Mouse (Mus musculus) midbrain, embryonic 15.5 days (tissue): ENCODE results near the gene Cyp24a1. TPM values are rescaled to one million over a fixed set of nuclear protein-coding genes. Genes with fewer than 3 reads are reported as not detected.

Experiments used
- ATAC-seq: fragments of 200-750 bp; cut with Nextera tagmentation; replicated peaks from 2 replicates; pipeline ENCODE4 v1.8.0; 2017; ENCODE audit warnings: moderate TSS enrichment
- H3K27ac ChIP-seq: fragments of 300-500 bp; sonication (generic); 2 replicates; pipeline ENCODE4 v1.5.1; 2015; ENCODE audit warnings: mild to moderate bottlenecking, inconsistent platforms
- H3K27me3 ChIP-seq: fragments of 300-500 bp; sonication (generic); replicated peaks from 2 replicates; pipeline ENCODE4 v1.6.1; 2015; ENCODE audit warnings: inconsistent platforms
- H3K36me3 ChIP-seq: fragments of 300-500 bp; sonication (generic); replicated peaks from 2 replicates; pipeline ENCODE4 v1.6.1; 2015; ENCODE audit warnings: inconsistent platforms
- H3K4me1 ChIP-seq: fragments of 300-500 bp; sonication (generic); 2 replicates; pipeline ENCODE4 v1.6.1; 2015; ENCODE audit warnings: inconsistent platforms
- H3K4me2 ChIP-seq: fragments of 300-500 bp; sonication (generic); 2 replicates; pipeline ENCODE4 v1.6.1; 2015; ENCODE audit warnings: inconsistent platforms, mild to moderate bottlenecking, moderate library complexity
- H3K4me3 ChIP-seq: fragments of 300-500 bp; sonication (generic); 2 replicates; pipeline ENCODE4 v1.5.1; 2015; ENCODE audit warnings: mild to moderate bottlenecking, inconsistent platforms
- H3K9ac ChIP-seq: fragments of 300-500 bp; sonication (generic); 2 replicates; pipeline ENCODE4 v1.6.1; 2015; ENCODE audit warnings: mild to moderate bottlenecking, inconsistent platforms
- H3K9me3 ChIP-seq: fragments of 300-500 bp; sonication (generic); 2 replicates; pipeline ENCODE4 v1.6.1; 2016; ENCODE audit warnings: inconsistent platforms
- WGBS: fragments of 180-500 bp; shearing (Covaris S2); methylation state at CpG from one replicate; pipeline ENCODE4 v1.1.7; 2015; ENCODE audit warnings: mixed read lengths; 5-methylcytosine and 5-hydroxymethylcytosine counted together
- polyA plus RNA-seq: library from polyadenylated mRNA; unstranded; fragments of >200 nt; fragmentation: Nextera tagmentation; extraction: Ambion mirVana; gene quantifications from 2 replicates; pipeline ENCODE4 v1.2.1, GENCODE M21; 2015

The Cyp24a1 gene
- polyA plus RNA-seq, 1 experiment from 2014 or later: 0.09 TPM

DNA sequence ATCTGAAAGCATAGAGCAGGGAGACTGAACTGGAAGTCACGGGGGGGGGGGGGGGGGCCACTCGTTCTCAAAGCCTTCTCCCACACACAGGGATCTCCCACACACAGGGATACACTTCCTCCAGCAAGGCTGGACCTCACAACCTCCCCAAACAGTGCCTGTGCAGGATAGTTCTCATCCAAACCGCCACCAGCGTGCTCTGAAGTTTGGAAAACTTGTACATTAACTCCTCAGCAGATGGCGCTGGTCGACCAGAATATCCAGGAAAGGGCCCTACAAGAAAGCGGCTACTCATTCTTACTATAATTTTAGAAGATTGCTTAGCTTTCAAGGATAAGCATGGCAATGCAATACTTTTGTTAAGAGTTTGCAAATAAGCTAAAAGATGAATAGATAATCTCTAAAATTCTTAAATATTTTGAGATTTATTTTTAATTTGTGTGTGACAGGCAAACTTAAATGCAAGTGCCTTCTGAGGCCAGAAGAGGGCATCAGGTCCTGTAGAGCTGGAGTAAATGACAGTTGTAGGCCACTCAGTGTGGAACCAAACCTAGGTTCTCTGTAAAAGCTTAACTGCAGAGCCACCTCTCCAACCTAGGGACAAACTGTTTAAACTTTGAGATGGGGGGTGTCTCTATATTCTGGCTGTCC lies 23.5 kb upstream of the Cyp24a1 start:
- no peak overlapping the region for H3K9ac ChIP-seq
- no peaks in the 10 kb centered on the region for H3K4me1 ChIP-seq
- no peaks in the 10 kb centered on the region for H3K9me3 ChIP-seq
- H3K4me2 ChIP-seq: no peak overlapping the region
- H3K27ac ChIP-seq: no peak overlapping the region
- peak; percentile 76 for ATAC-seq
- H3K4me3 ChIP-seq: no peak overlapping the region
- no peaks in the 10 kb centered on the region for H3K27me3 ChIP-seq
- peaks cover 19% of the 10 kb centered on the region; the same call in 1 of the 2 replicates for H3K36me3 ChIP-seq
- 12% methylated on average over 7 of the region's 7 CpGs for WGBS

DNA sequence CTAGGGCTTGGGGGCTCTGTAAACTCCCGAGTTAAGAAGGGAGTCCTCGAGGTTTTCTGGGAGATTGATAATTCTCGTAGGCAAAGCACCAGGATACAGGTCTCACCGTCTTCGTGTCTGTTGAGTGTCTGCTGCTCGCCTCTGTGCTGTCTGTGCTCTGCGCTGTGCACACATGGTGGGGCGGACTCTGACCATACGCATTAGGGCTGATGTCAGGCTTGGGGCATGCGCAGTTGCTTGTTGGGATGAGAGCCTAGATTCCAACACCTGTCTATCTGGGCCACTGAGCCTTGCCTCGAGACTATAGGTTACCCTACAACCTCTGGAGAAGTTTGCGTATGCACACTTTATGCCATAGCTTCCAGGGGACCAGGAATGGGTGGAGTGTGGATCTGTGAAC lies 16.8 kb upstream of the Cyp24a1 start:
- WGBS: 94% methylated on average over 12 of the region's 12 CpGs
- Histone ChIP-seq H3K4me2 (no peak overlapping the region), H3K27me3 (no peaks in the 10 kb centered on the region), H3K36me3 (peaks cover 10% of the 10 kb centered on the region; the same call in 1 of the 2 replicates), H3K9ac (no peak overlapping the region), H3K9me3 (no peaks in the 10 kb centered on the region), H3K27ac (no peak overlapping the region), H3K4me1 (peaks cover 29% of the 10 kb centered on the region), H3K4me3 (no peak overlapping the region)
- no peak for ATAC-seq

DNA sequence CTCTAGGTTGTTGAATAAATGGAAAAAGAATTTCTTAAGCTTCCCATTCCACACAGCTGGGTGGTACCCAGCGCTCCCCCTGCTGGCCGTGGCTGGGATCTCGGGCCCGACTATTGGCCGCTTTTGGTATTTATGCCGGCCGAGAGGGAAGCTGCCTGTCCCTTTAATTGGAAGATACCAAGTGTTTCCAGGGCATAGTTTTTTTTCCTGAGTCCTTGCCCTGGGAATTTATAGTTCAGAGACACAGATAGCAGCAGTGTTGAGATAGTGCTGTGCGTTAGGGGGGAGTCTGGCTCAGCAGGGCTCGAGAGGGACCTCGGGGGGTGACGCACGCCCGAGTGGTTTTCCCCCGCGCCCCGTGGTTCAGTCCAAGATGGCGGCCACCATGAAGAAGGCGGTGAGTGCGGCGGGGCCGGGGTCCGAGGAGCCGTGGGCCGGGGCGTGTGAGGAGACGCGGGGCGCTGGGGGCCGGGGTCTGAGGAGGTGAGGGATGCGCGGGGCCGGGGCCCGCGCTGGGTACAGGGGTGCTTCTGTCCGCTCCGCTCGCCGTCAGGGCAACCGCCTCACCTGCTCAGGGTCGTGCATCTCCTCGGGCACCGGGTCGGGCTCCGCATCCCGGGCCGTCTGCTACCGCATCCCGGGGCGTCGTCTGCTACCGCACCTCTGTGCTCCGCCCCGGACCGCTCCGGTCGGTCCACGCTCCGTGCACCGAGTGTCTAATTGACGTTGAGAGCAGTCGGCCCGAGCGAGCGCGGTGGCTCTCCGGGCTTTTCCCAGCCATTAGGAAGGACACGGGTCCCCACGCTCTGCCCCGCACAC lies 14.3 kb upstream of the Cyp24a1 start:
- ATAC-seq: peak; percentile 79
- H3K36me3 ChIP-seq: no peaks in the 10 kb centered on the region
- peaks cover 38% of the 10 kb centered on the region for H3K4me1 ChIP-seq
- H3K4me2 ChIP-seq: peak overlapping the region; percentile 79
- under 1% methylated on average over 62 of the region's 69 CpGs for WGBS
- H3K9ac ChIP-seq: peak overlapping the region; percentile 91
- no peaks in the 10 kb centered on the region for H3K9me3 ChIP-seq
- peak overlapping the region; percentile 88 for H3K27ac ChIP-seq
- peak overlapping the region; percentile 97 for H3K4me3 ChIP-seq
- H3K27me3 ChIP-seq: no peaks in the 10 kb centered on the region

- no peaks in the 10 kb centered on the region for H3K36me3 ChIP-seq
- H3K27me3 ChIP-seq: no peaks in the 10 kb centered on the region
- peak overlapping the region; percentile 27; the same call in 1 of the 2 replicates for H3K9ac ChIP-seq
- peak overlapping the region; percentile 24 for H3K4me3 ChIP-seq
- no peaks in the 10 kb centered on the region for H3K9me3 ChIP-seq
- ATAC-seq: no peak
- peaks cover 36% of the 10 kb centered on the region for H3K4me1 ChIP-seq
- 3% methylated on average over 12 of the region's 12 CpGs for WGBS
- H3K4me2 ChIP-seq: peak overlapping the region; percentile 50
- no peak overlapping the region for H3K27ac ChIP-seq
Observed at GRCm38 (mm10) chr2:170508821-170509220, 11.9 kb upstream of the Cyp24a1 start.

DNA sequence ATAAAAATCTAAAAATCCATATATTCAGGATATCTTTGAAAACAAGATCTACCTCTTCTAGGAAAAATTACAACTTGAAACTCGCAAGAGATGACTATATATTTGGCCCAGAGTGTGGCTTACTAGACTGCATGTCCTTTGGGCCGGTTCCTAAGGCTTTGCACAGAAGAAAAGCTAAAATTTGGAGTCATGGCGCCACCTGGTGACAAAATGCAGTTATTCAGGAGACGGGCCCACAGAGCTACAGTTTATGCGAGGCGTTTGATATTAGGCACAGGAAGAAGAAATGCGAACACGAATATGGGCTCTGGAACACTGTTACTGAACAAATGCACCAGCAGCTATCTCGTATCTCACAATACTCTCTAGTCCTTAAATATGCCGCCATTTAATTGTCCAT lies 10.8 kb upstream of the Cyp24a1 start:
- no peak overlapping the region for H3K4me3 ChIP-seq
- WGBS: 7% methylated on average over 10 of the region's 10 CpGs
- ATAC-seq: no peak

DNA sequence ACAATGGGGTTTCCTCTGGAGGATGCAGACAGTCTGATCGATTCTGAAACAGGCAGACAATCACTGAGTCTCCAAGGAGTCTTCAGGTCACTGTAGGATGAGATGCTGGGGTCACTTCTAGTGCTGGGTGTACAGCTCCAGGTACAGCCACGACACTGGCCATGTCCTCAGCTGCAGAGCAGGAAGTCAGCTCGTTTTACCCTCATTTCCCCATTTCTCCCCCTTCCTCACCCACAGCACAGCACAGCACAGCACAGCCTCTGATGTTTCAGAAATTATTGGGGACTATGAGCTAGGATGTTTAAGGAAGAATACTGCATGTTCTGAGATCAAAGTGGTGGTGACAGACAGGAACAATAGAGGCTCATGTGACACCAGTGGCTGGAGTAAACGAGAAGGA lies 7.0 kb upstream of the Cyp24a1 start:
- WGBS: 47% methylated on average over 4 of the region's 4 CpGs
- H3K9me3 ChIP-seq: no peaks in the 10 kb centered on the region
- H3K9ac ChIP-seq: no peak overlapping the region

More for the DNA sequence above, 10.8 kb upstream of the Cyp24a1 start:
- no peaks in the 10 kb centered on the region for H3K9me3 ChIP-seq
- H3K4me1 ChIP-seq: peaks cover 25% of the 10 kb centered on the region
- no peak overlapping the region for H3K4me2 ChIP-seq
- no peaks in the 10 kb centered on the region for H3K27me3 ChIP-seq
- H3K27ac ChIP-seq: no peak overlapping the region
- H3K9ac ChIP-seq: no peak overlapping the region
- H3K36me3 ChIP-seq: no peaks in the 10 kb centered on the region

GRCm38 (mm10) chr2:170503343-170503742 lies 6.4 kb upstream of the Cyp24a1 start:
- no peak overlapping the region for H3K4me2 ChIP-seq
- no peaks in the 10 kb centered on the region for H3K36me3 ChIP-seq
- peaks cover 5% of the 10 kb centered on the region for H3K4me1 ChIP-seq
- H3K9ac ChIP-seq: no peak overlapping the region
- WGBS: 69% methylated on average over 8 of the region's 8 CpGs
- no peak overlapping the region for H3K27ac ChIP-seq
- H3K9me3 ChIP-seq: no peaks in the 10 kb centered on the region
- no peak for ATAC-seq
- no peak overlapping the region for H3K4me3 ChIP-seq
- H3K27me3 ChIP-seq: peaks cover 11% of the 10 kb centered on the region

More for the DNA sequence above, 7.0 kb upstream of the Cyp24a1 start:
- ATAC-seq: no peak
- H3K36me3 ChIP-seq: no peaks in the 10 kb centered on the region
- peaks cover 11% of the 10 kb centered on the region for H3K4me1 ChIP-seq
- no peak overlapping the region for H3K4me2 ChIP-seq
- H3K27ac ChIP-seq: no peak overlapping the region
- H3K27me3 ChIP-seq: peaks cover 4% of the 10 kb centered on the region
- H3K4me3 ChIP-seq: no peak overlapping the region

GRCm38 (mm10) chr2:170498011-170498410 lies 1.1 kb upstream of the Cyp24a1 start:
- peaks cover 57% of the 10 kb centered on the region for H3K27me3 ChIP-seq

DNA sequence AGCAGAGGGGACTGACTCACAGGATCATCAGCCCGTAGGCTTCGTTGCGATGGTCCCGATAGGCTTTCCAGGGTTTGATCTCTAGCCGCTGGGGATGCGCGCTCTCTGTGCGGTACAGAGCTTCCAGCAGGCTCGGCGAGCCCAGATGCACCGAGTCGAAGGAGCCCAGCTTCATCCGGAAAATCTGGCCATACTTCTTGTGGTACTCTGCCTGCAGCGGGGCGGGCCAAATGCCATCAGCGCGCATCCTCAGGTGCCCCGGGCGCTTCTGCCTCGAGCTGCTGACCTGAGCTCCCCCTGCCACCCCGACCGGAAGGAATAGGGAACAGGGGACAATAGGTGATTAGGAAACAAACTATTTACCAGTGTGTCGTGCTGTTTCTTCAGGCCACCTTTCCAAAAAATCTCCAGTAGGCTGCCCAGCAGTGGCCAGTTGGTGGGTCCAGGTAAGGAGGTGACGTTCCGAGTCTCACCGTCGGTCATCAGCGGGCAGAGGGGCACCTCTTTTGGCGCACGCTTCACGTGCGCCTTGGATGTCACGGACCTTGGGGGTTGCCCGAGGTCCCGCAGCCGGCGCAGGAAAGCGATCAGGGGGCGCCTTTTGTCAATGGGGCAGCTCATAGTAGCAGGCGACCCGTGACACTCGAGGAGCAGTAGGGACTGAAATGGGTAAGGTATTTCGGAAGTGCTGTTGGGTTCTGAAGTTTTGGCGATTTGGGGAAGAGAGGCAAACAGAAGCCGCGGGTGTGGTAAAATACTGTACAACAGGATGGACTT lies 603 bp downstream of the Cyp24a1 start, which contains the start of gene Pfdn4:
Gene Pfdn4, plus strand, starts transcription at position 275 of the 777 bp plus-strand sequence.
- Histone ChIP-seq H3K9me3 (no peaks in the 10 kb centered on the region), H3K9ac (0 out of 2 replicates have a peak within 1 kb of the TSS, but pooled peaks have one; percentile 2), H3K27me3 (peaks cover 62% of the 10 kb centered on the region), H3K36me3 (no peaks in the 10 kb centered on the region), H3K4me1 (peaks cover 22% of the 10 kb centered on the region), H3K4me3 (peak within 1 kb of the TSS; percentile 25), H3K27ac (no peak within 1 kb of the TSS), H3K4me2 (peak within 1 kb of the TSS; percentile 48)
- 1% methylated on average over 46 of the region's 46 CpGs for WGBS
- no peak for ATAC-seq

More at GRCm38 (mm10) chr2:170498011-170498410, 1.1 kb upstream of the Cyp24a1 start:
- Histone ChIP-seq H3K4me3 (no peak overlapping the region), H3K9ac (no peak overlapping the region), H3K9me3 (no peaks in the 10 kb centered on the region), H3K36me3 (no peaks in the 10 kb centered on the region), H3K4me2 (no peak overlapping the region), H3K27ac (no peak overlapping the region), H3K4me1 (peaks cover 22% of the 10 kb centered on the region)
- ATAC-seq: no peak
- 27% methylated on average over 8 of the region's 8 CpGs for WGBS

DNA sequence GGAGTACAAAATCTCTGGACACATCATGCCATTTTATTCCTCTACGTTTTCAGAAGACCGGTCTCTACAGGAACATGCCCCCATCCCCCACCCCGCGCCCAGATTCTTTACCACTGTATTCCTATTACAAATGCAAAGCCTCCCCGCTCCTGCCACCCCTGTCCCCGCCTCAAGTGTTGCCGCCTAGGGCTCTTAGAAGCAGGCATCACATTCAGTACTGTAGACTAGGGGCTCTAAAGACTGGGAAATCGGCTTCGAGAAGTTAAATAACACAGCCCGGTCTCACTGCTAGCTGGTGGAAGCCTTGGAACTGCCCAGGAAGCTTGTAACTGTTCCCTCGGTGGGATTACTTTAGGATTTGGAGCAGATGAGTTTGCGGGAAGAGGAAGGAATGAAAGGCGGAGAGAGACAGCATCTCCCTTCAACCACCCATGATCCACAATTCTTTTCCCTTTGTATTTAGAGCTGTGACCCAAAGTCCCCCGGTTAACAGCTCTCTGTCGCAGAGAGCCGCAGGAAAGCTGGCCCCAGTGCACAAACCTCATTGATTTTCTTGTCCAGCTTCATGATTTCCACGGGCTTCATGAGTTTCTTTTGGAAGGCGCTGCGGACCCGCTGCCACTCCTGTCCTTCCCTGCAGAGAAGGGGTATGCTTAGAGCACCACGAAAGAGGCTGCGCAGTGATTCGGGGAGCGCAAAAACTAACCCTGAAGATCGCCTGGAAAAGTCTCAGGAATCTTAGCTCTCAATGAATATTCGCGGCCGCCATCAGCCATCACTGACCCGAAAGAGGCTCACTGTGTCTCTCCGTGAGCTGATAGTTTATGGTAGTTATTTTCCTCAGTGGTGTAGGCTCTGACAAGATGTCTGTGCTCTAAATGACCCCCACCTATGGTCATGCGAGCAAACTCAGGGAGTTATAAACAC lies 1.9 kb downstream of the Cyp24a1 start:
- no peaks in the 10 kb centered on the region for H3K9me3 ChIP-seq
- no peak for ATAC-seq
- H3K4me2 ChIP-seq: no peak overlapping the region; the same call in 1 of the 2 replicates
- H3K27ac ChIP-seq: no peak overlapping the region
- H3K4me1 ChIP-seq: peaks cover 22% of the 10 kb centered on the region
- 0 out of 2 replicates have a peak overlapping the region, but pooled peaks have one; percentile 1 for H3K4me3 ChIP-seq
- no peaks in the 10 kb centered on the region for H3K36me3 ChIP-seq
- H3K9ac ChIP-seq: no peak overlapping the region
- WGBS: 8% methylated on average over 31 of the region's 31 CpGs
- peaks cover 62% of the 10 kb centered on the region for H3K27me3 ChIP-seq

- 0 out of 2 replicates have a peak overlapping the region, but pooled peaks have one; percentile 12 for H3K4me2 ChIP-seq
- WGBS: 45% methylated on average over 26 of the region's 26 CpGs
- H3K4me1 ChIP-seq: 0 out of 2 replicates have a peak, but pooled peaks cover 3% of the 10 kb centered on the region
- H3K9me3 ChIP-seq: no peaks in the 10 kb centered on the region
- H3K36me3 ChIP-seq: no peaks in the 10 kb centered on the region
- H3K27me3 ChIP-seq: peaks cover 5% of the 10 kb centered on the region; the same call in 1 of the 2 replicates
- no peak overlapping the region for H3K27ac ChIP-seq
- ATAC-seq: no peak
- H3K4me3 ChIP-seq: no peak overlapping the region
- H3K9ac ChIP-seq: no peak overlapping the region
Observed at GRCm38 (mm10) chr2:170487890-170488502, 8.9 kb downstream of the Cyp24a1 start.
